Mouse (Mus musculus): ENCODE data around the gene Gng3. TPM values are rescaled to one million over a fixed set of nuclear protein-coding genes. Genes with fewer than 3 reads are reported as not detected.
"Not testable (repeated sequence)": the region's sequence is repeated elsewhere in the genome, so short reads cannot be mapped to it uniquely, and the experiment has no call there.

Gene Gng3
- not detected for total RNA-seq (2021)
- long read RNA-seq, experiment 1, partial matches to known transcripts: 0 of 1 reads
- long read RNA-seq, experiment 1, other reads (novel, unspliced or antisense): 1 of 1 reads
- long read RNA-seq, experiment 2, partial matches to known transcripts: 0 of 1 reads
- long read RNA-seq, experiment 2, other reads (novel, unspliced or antisense): 1 of 1 reads

GRCm38 (mm10) chr19:8839103-8839907 lies at the start of gene Gng3:
Gene Gng3 (minus strand): TSS chr19:8839194.
- DNase-seq: no peak

- no peak for DNase-seq
These were observed 48.8 kb upstream of the Gng3 start for GRCm38 (mm10) chr19:8887585-8888463.

GRCm38 (mm10) chr19:8886916-8887584 lies 48.1 kb upstream of the Gng3 start:
- DNase-seq: no peak

- no peak for DNase-seq
These were observed 44.6 kb upstream of the Gng3 start, which contains the start of the genes Lbhd1 and Gm49403 for GRCm38 (mm10) chr19:8883616-8884015. Gene Lbhd1 (plus strand): TSS chr19:8883732. Gene Gm49403 (plus strand): TSS chr19:8883930.

GRCm38 (mm10) chr19:8881034-8881392 lies 42.0 kb upstream of the Gng3 start:
- no peak for DNase-seq

- DNase-seq: peak; percentile 94
These were observed 41.5 kb upstream of the Gng3 start, which contains the start of gene Uqcc3 for GRCm38 (mm10) chr19:8880311-8881033. Gene Uqcc3 (minus strand): TSS chr19:8880923.

- no peak for DNase-seq
These were observed 36.0 kb upstream of the Gng3 start for GRCm38 (mm10) chr19:8875031-8875430.

- no peak for DNase-seq
These were observed 33.4 kb upstream of the Gng3 start for GRCm38 (mm10) chr19:8872266-8872840.

- DNase-seq: peak; percentile 99
These were observed 32.5 kb upstream of the Gng3 start, which contains the start of gene Ubxn1 for GRCm38 (mm10) chr19:8871267-8872186. Gene Ubxn1 (plus strand): TSS chr19:8871496.

GRCm38 (mm10) chr19:8870838-8871237 lies 31.8 kb upstream of the Gng3 start:
- DNase-seq: no peak

GRCm38 (mm10) chr19:8870381-8870780 lies 31.4 kb upstream of the Gng3 start:
- not testable (repeated sequence) for DNase-seq

- no peak for DNase-seq
These were observed 25.3 kb upstream of the Gng3 start for GRCm38 (mm10) chr19:8864265-8864664.

- peak in 1 of 2 experiments; percentile 49 for DNase-seq
These were observed 20.0 kb upstream of the Gng3 start for GRCm38 (mm10) chr19:8859018-8859417.

GRCm38 (mm10) chr19:8857689-8858088 lies 18.7 kb upstream of the Gng3 start:
- peak; percentile 49 to 66 for DNase-seq

- no peak for DNase-seq
These were observed 14.1 kb upstream of the Gng3 start for GRCm38 (mm10) chr19:8853117-8853516.

GRCm38 (mm10) chr19:8852236-8852928 lies 13.4 kb upstream of the Gng3 start:
- DNase-seq: peak; percentile 53 to 59

GRCm38 (mm10) chr19:8851639-8852038 lies 12.6 kb upstream of the Gng3 start:
- peak in 1 of 2 experiments; percentile 24 for DNase-seq

GRCm38 (mm10) chr19:8850402-8850901 lies 11.5 kb upstream of the Gng3 start, which contains the start of gene Lrrn4cl:
Gene Lrrn4cl (plus strand): TSS chr19:8850768.
- peak; percentile 47 to 72 for DNase-seq

- no peak for DNase-seq
These were observed 9.4 kb upstream of the Gng3 start for GRCm38 (mm10) chr19:8848356-8848755.

Measured in heart, adult 18-20 months (tissue).